Mouse (Mus musculus) left cerebral cortex, adult 2 months (tissue): ENCODE results near the gene Srsf7. TPM values are rescaled to one million over a fixed set of nuclear protein-coding genes. Genes with fewer than 3 reads are reported as not detected.
A peak's percentile ranks its signal among the peaks of the same experiment; 100 is the strongest.

Source experiments
- DNase-seq, 2 experiments: peaks; one replicate each; pipeline ENCODE4 v3.0.0; 2021 to 2022; ENCODE audit warnings: low spot score in 2 of 2, mixed read lengths in 1 of 2; ENCODE audit errors: extremely low spot score in 1 of 2
- H3K27ac ChIP-seq: fragments of 200-600 bp; 2 replicates; pipeline ENCODE4 v1.8.1; 2022
- H3K4me3 ChIP-seq: fragments of 200-600 bp; 2 replicates; pipeline ENCODE4 v1.8.1; 2022
- CTCF ChIP-seq: fragments of 200-600 bp; IDR thresholded peaks from 2 replicates; pipeline ENCODE4 v1.8.1; 2022; ENCODE audit warnings: antibody characterized with exemption, mild to moderate bottlenecking, moderate library complexity
- intact Hi-C: fragments of 180-260 bp; cut with DNase I; formaldehyde crosslinking; loops from one replicate; pipeline ENCODE4 v1.15.1; 2025
- long read RNA-seq, 2 experiments: library from polyadenylated mRNA; stranded (forward); transcript quantifications; one replicate each; pipeline ENCODE4 v2.0.0; 2021; ENCODE audit warnings: borderline mapping rate in 2 of 2
- total RNA-seq, 2 experiments: library from RNA; stranded (reverse); gene quantifications; 2 replicates each; pipeline ENCODE4 v1.2.3; 2021

Srsf7 gene
- 100 to 1,000 TPM; 103 to 115 TPM for total RNA-seq
- long read RNA-seq, experiment 1, transcript Srsf7-201 (8 exons, 2,288 nt): major isoform, 22 of 102 reads
- long read RNA-seq, experiment 1, transcript Srsf7-207 (7 exons, 1,921 nt): minor isoform, 12 of 102 reads
- long read RNA-seq, experiment 1, transcript Srsf7-208 (8 exons, 1,040 nt): minor isoform, 5 of 102 reads
- long read RNA-seq, experiment 1, partial matches to known transcripts: 5 of 102 reads
- long read RNA-seq, experiment 1, other reads (novel, unspliced or antisense): 55 of 102 reads
- long read RNA-seq, experiment 2, transcript Srsf7-207 (7 exons, 1,921 nt): minor isoform, 8 of 103 reads
- long read RNA-seq, experiment 2, transcript Srsf7-208 (8 exons, 1,040 nt): minor isoform, 7 of 103 reads
- long read RNA-seq, experiment 2, transcript Srsf7-201 (8 exons, 2,288 nt): major isoform, 21 of 103 reads
- long read RNA-seq, experiment 2, partial matches to known transcripts: 2 of 103 reads
- long read RNA-seq, experiment 2, other reads (novel, unspliced or antisense): 60 of 103 reads

DNA sequence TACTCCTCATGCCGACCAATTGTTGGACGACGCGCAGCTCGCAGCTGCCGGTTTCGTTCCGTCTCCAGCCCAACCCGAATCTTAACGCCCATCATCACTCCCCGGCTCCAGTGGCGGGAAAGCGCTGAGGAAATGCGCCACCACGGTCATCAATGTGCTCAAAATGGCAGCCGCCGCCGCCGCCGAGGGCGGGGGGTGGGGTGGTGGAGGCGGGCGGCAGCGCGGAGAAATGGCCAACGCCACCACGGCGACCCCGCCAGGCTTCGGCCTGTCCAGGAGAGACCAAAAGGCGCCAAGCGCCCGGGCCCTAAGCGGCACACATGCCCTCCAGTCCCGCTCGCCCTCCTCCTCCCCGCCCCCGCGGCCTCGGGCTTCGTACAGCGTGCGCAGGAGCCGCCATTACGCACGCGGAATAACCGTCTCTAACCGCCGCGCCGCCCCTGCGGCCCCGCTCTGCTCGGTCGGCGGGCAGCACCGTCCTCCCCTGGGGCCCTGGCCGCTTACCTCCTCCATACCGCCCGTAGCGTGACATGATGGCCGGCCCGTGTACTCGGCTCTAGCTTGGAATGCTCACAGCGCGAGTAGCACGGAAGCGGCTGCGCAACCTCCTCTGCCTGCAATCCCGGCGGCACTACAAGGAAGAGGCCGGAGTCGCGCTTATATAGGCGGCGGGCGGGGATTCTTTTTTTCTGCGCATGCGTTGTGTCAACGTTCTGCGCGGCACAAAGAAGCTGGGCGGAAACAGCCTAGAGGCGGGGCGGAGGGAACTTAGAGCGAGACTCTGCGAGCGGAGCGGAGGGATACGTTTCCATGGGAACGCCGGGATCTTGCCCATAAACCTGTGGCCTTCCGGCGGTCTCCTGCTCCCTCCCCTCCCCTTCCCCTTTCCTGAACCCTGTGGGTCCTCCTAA is at the start of gene Srsf7, which contains the start of gene Ttc39d:
Srsf7 (minus strand) TSS at position 637 of the 911 bp plus-strand sequence.
Ttc39d (plus strand) TSS at position 790 of the 911 bp plus-strand sequence.
- H3K4me3 ChIP-seq: peak within 1 kb of the TSS; percentile 87
- intact Hi-C loops: loop anchor here (5.0 to 10.0 kb wide), 2 partner anchors 310 to 852 kb away; partner anchors contain the start of genes Atl2 and Cdc42ep3
- no peak for TF ChIP-seq CTCF
- peak within 1 kb of the TSS; percentile 99 for H3K27ac ChIP-seq
- peak; percentile 98 for DNase-seq

DNA sequence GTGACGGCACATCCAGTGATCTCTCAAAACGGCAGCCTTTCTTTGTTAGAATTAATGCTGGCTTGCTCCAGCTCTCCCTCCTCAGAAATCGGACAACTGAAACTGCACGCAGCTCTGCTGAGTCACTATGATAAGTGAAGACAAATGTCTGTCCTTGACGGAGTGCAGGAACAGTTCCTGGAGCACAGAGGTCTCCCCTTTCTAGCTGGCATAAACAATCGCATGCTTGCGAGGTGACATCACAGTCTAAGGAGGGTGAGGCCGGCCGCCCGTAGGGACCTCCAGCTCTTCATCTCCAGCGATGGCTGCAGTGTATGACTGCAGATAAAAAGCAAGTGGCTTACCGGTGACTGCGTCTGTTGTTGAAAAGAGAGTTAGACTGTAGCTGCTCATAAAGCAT is 48.1 kb upstream of the Srsf7 start:
- no peak for DNase-seq
- intact Hi-C loops: no loop called here
- Histone ChIP-seq H3K4me3 (no peak overlapping the region), H3K27ac (no peak overlapping the region)
- no peak for TF ChIP-seq CTCF

- DNase-seq: no peak
- no peak for TF ChIP-seq CTCF
- no peak overlapping the region for H3K27ac ChIP-seq
- H3K4me3 ChIP-seq: no peak overlapping the region
- intact Hi-C loops: no loop called here
These were observed 47.3 kb upstream of the Srsf7 start for GRCm38 (mm10) chr17:80254421-80254820.

DNA sequence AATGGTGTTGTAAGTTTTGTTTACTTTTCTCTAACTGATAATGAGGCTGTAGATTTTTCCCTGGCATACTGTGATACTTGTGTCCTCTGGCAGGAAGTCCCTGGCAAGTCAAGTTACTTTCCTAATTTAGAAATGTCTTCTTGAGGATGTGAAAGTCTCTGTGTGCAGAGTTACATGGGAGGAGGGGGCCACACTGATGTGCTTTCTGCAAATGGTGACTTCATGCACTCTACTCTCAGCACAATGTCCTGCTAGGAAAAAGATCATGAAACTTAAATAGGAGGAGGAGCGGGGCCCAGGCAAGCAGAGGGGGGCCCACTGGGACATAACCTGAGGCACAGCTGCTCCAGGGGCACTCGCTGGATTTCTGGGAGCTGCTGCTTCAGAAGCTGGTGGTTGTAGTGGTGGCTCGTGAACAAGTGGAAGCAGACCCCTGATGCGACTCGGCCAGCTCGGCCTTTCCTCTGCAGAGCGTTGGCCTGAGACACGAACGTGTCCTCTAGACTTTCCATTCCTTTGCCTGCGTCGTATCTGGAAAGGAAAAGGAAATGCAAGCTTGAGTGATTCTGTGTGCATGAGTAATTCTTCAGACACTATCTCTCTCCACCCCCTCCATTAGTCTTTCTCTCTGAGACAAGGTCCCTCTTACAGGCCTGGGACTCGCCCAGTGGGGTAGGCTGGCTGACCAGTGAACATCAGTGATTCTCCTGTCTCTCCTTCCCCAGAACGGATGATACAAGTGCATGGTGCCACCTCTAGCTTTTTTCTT is 45.8 kb upstream of the Srsf7 start:
- DNase-seq: no peak
- TF ChIP-seq CTCF: no peak
- no peak overlapping the region for H3K27ac ChIP-seq
- intact Hi-C loops: no loop called here
- H3K4me3 ChIP-seq: no peak overlapping the region

DNA sequence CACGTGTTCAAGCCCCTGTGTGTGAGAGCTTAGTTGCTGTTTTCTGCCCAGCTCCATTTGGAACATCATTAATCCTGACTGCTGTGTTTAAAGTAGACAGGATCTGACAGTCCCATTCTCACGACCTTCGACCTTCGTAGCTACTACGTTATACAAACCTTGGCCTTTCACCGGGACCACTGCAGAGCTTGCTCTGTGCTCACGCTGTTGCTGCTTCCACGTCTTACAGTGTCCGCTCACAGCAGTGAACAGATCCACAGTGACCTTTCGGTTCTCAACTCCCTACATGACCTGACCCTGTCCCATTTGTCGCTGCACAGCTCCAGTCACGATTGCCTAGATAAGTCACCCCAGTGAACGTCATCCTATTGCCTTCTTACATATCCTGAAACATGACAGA is 36.0 kb upstream of the Srsf7 start:
- H3K4me3 ChIP-seq: no peak overlapping the region
- TF ChIP-seq CTCF: no peak
- intact Hi-C loops: no loop called here
- no peak for DNase-seq
- H3K27ac ChIP-seq: no peak overlapping the region

- H3K4me3 ChIP-seq: no peak overlapping the region
- DNase-seq: no peak
- intact Hi-C loops: no loop called here
- H3K27ac ChIP-seq: no peak overlapping the region
- TF ChIP-seq CTCF: no peak
These were observed 34.5 kb upstream of the Srsf7 start for GRCm38 (mm10) chr17:80241594-80241993.

- intact Hi-C loops: no loop called here
- no peak for TF ChIP-seq CTCF
- DNase-seq: no peak
- Histone ChIP-seq H3K27ac (no peak overlapping the region), H3K4me3 (no peak overlapping the region)
These were observed 30.4 kb upstream of the Srsf7 start for GRCm38 (mm10) chr17:80237475-80237874.

DNA sequence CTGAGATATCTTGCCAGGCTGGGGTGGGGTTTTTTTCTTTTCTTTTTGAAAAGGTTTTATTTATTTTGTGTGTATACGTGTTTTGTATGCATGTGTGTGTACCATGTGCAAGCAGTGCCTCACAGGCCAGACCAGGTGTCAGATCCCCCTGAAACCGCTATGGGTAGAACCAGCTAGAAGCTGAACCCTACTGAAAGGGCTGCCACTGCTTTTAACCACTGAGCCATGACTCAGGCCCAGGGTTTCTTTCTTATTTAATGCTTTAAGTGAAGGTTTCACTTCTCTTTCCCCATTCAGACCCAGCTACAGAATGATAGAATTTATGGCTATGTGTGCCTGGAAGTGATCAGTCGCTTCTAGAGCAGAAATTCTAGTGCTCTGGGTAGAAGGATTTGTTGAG is 29.7 kb upstream of the Srsf7 start:
- H3K4me3 ChIP-seq: no peak overlapping the region
- intact Hi-C loops: no loop called here
- H3K27ac ChIP-seq: no peak overlapping the region
- DNase-seq: no peak
- no peak for TF ChIP-seq CTCF

DNA sequence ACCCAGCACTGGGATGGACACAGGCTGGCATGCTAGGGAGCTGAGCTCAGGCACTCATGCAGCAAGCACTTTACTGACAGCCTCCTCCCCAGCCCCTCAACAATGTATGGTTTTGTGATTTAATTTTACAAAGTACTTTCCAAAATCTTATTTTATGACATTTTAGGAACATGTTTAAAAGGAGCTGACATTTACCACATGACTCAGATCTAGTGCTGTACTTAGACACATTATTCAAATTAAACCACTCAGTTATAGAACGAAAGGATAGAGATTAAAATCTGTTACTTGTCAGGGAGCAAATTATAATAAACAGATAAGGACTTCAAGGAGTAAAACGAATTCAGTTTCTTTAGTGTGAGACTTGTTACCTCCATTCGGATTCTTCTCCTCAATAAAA is 28.4 kb upstream of the Srsf7 start:
- TF ChIP-seq CTCF: no peak
- H3K27ac ChIP-seq: peak overlapping the region; percentile 66; the same call in 1 of the 2 replicates
- H3K4me3 ChIP-seq: no peak overlapping the region
- no peak for DNase-seq
- intact Hi-C loops: no loop called here

DNA sequence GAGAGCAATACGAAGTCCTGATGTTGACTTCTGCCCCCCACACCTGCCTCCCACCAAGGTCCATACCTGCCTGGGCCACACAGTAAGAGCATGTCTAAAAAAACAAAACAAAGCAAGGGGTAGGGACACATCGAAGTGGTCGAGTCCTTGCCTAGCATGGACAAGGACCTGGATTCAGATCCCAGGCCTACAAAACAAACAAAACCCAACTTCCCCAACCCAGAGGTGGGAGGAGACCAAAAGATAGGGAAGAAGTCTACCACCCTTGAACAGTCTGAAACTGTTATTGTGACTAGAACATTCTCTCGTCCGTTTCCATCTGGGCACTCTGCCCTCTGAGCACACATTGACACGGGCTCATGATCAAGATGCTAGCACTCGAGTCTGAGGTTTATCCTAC is 27.3 kb upstream of the Srsf7 start:
- no peak for TF ChIP-seq CTCF
- H3K27ac ChIP-seq: no peak overlapping the region
- H3K4me3 ChIP-seq: no peak overlapping the region
- intact Hi-C loops: no loop called here
- no peak for DNase-seq

- intact Hi-C loops: no loop called here
- no peak overlapping the region for H3K27ac ChIP-seq
- TF ChIP-seq CTCF: no peak
- DNase-seq: no peak
- H3K4me3 ChIP-seq: no peak overlapping the region
These were observed 26.7 kb upstream of the Srsf7 start for GRCm38 (mm10) chr17:80233844-80234243.
